ENCODE assay signal across 8 mouse cellular contexts in the genomic region with DNA sequence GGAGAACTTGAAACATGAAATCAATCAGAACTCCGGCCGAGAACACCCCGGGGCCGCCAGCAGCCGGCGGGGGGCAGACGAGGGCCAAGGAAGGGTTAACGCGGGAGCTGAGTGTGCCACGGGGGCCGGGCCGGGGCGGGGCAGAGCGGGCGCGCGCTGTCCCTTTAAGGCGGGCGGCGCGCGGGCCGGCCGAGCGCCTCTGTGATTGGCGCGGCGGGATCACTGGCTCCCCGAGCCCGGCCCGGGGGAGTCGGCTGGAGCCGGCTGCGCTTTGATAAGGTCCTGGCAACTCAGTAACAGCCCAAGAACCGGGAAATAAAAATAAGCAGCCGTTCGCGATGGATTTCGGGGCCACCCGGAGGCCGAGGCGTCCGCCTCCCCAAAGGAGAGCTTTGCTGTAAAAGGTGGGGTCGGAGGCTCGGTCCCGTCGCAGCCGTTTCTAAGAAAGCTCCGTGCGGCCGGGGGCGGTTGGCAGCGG. TPM values are rescaled to one million over a fixed set of nuclear protein-coding genes. Genes with fewer than 3 reads are reported as not detected.
DNase-seq lines count a peak whose midpoint lies in the region; ATAC-seq and TF ChIP-seq lines count a peak whose summit lies in the region.

Gene Axin2, plus strand, starts transcription at position 192 of the 478 bp plus-strand sequence.

- DNase-seq in cerebellum, adult 11-12 months: peak; percentile 88
- peak; percentile 94 for DNase-seq in forebrain, postnatal 0 days
- DNase-seq in heart, postnatal 25 days (ENCODE audit: low spot score): peak; percentile 84
- DNase-seq in layer of hippocampus, adult 18-20 months (ENCODE audit: low spot score in 2 of 2): peak; percentile 82 to 91
- DNase-seq in lung, adult 18-20 months: peak; percentile 91 to 93
- peak; percentile 91 for DNase-seq in testis, postnatal 14 days (ENCODE audit: low spot score)

- 5% methylated on average over 49 of the region's 53 CpGs for WGBS in forebrain, postnatal 0 days
- WGBS in olfactory bulb, adult 2 months: under 1% methylated on average over 53 of the region's 53 CpGs

- peaks cover 11% of the 10 kb centered on the region; the same call in 1 of the 2 replicates for H3K27me3 ChIP-seq in ES-Bruce4 (ENCODE audit: control insufficient read depth, insufficient read depth, low read length, poor library complexity, severe bottlenecking)
- no peaks in the 10 kb centered on the region for H3K27me3 ChIP-seq in forebrain, postnatal 0 days (ENCODE audit: insufficient read depth, low read length)

- H3K4me2 ChIP-seq in forebrain, postnatal 0 days (ENCODE audit: low read depth): peak within 1 kb of the TSS; percentile 89

- peak within 1 kb of the TSS; percentile 80 for H3K4me3 ChIP-seq in ES-Bruce4 (ENCODE audit: low read depth, low read length)
- peak within 1 kb of the TSS; percentile 98 for H3K4me3 ChIP-seq in forebrain, postnatal 0 days (ENCODE audit: low read depth, low read length)
- H3K4me3 ChIP-seq in olfactory bulb, adult 2 months (ENCODE audit: insufficient read depth, low read depth, low read length): peak within 1 kb of the TSS; percentile 89

- ATAC-seq in forebrain, postnatal 0 days: peak; percentile 92

- TF ChIP-seq POLR2A in ES-Bruce4 (IDR thresholded peaks at IDR 0.05; ENCODE audit: insufficient read depth, low read length): no peak
- TF ChIP-seq POLR2A in olfactory bulb, adult 2 months (IDR thresholded peaks at IDR 0.05; ENCODE audit: insufficient read depth, low read depth, low read length): 0 out of 2 replicates have a peak, but pooled peaks have one; percentile 49

- no peak for TF ChIP-seq EP300 in ES-Bruce4 (IDR thresholded peaks at IDR 0.05; ENCODE audit: insufficient read depth, low read depth, low read length)

- TF ChIP-seq CTCF in ES-Bruce4 (IDR thresholded peaks at IDR 0.05; ENCODE audit: low read depth, low read length): no peak
- no peak; the same call in 1 of the 2 replicates for TF ChIP-seq CTCF in forebrain, postnatal 0 days (IDR thresholded peaks at IDR 0.05; ENCODE audit: low read depth)
- no peak; the same call in 1 of the 2 replicates for TF ChIP-seq CTCF in olfactory bulb, adult 2 months (IDR thresholded peaks at IDR 0.05; ENCODE audit: insufficient read depth, low read depth, low read length)

- no peak within 1 kb of the TSS for H3K27ac ChIP-seq in ES-Bruce4 (ENCODE audit: insufficient read depth, low read length)
- H3K27ac ChIP-seq in forebrain, postnatal 0 days (ENCODE audit: low read depth, low read length): peak within 1 kb of the TSS; percentile 99
- H3K27ac ChIP-seq in olfactory bulb, adult 2 months (ENCODE audit: insufficient read depth, low read depth, low read length): peak within 1 kb of the TSS; percentile 39; the same call in 1 of the 2 replicates

- H3K4me1 ChIP-seq in ES-Bruce4 (ENCODE audit: control insufficient read depth, insufficient read depth, low read length): peaks cover 7% of the 10 kb centered on the region
- H3K4me1 ChIP-seq in forebrain, postnatal 0 days (ENCODE audit: insufficient read depth): peaks cover 21% of the 10 kb centered on the region
- peaks cover 29% of the 10 kb centered on the region for H3K4me1 ChIP-seq in olfactory bulb, adult 2 months (ENCODE audit: control insufficient read depth, insufficient read depth, low read length)

- H3K9ac ChIP-seq in ES-Bruce4 (ENCODE audit: low read depth, poor library complexity, severe bottlenecking): peak within 1 kb of the TSS; percentile 95
- peak within 1 kb of the TSS; percentile 89 for H3K9ac ChIP-seq in forebrain, postnatal 0 days

- intact Hi-C loops in heart, postnatal 25 days (cut with DNase I): loop anchor here (5.0 kb wide), 1 partner anchor 257 kb away; no protein-coding TSS in a partner anchor

- H3K36me3 ChIP-seq in ES-Bruce4 (ENCODE audit: control insufficient read depth, insufficient read depth, low read length, poor library complexity, severe bottlenecking): no peaks in the 10 kb centered on the region
- no peaks in the 10 kb centered on the region; the same call in 1 of the 2 replicates for H3K36me3 ChIP-seq in forebrain, postnatal 0 days (ENCODE audit: insufficient read depth)

- no peaks in the 10 kb centered on the region for H3K9me3 ChIP-seq in ES-Bruce4 (replicated peaks; ENCODE audit: control insufficient read depth, insufficient read depth, low read length, poor library complexity, severe bottlenecking)
- H3K9me3 ChIP-seq in forebrain, postnatal 0 days (ENCODE audit: low read length): no peaks in the 10 kb centered on the region

RNA-seq across cellular contexts. Expression of gene Axin2, which starts in this region (rescaled TPM):
- polyA plus RNA-seq in ES-Bruce4 (2011; ENCODE audit: insufficient read depth, insufficient read length, low read depth, missing spikeins): 11.4 and 14.5 TPM in 2 replicates
- 28.7 and 35.6 TPM in 2 replicates for total RNA-seq in forebrain, postnatal 0 days (2014; rRNA removed)
- polyA plus RNA-seq in forebrain, postnatal 0 days (2015; fragmentation: Nextera tagmentation; extraction: Ambion mirVana): 4.5 and 5.0 TPM in 2 replicates
- total RNA-seq in heart, postnatal 25 days (2021): 1 to 10 TPM; 5.2 to 6.0 TPM
- 10 to 100 TPM; 30.6 to 33.8 TPM for total RNA-seq in layer of hippocampus, adult 18-20 months (2021)
- polyA plus RNA-seq in olfactory bulb, adult 2 months (2012; ENCODE audit: insufficient read depth, insufficient read length, low replicate concordance, missing spikeins): not detected in 2 replicates
